Mouse (Mus musculus) mouse trophoblast stem cell (cell line): ENCODE measurements around the gene Jph4.

Source experiments
- in situ Hi-C, 2 experiments: fragments of 300-500 bp; cut with MseI, MboI; formaldehyde crosslinking; loops; 2 replicates in 1 of 2; 3 replicates in 1 of 2; pipeline ENCODE4 v1.15.1; 2025

The Jph4 gene

GRCm38 (mm10) chr14:55066042-55066441 lies 50.7 kb downstream of the Jph4 start:
- in situ Hi-C loops: no loop called here

- in situ Hi-C loops: no loop called here
Measured at GRCm38 (mm10) chr14:55065391-55065790, 51.3 kb downstream of the Jph4 start.

GRCm38 (mm10) chr14:55064481-55065370 lies 52.0 kb downstream of the Jph4 start:
- in situ Hi-C loops: no loop called here

- in situ Hi-C loops: no loop called here
Measured at GRCm38 (mm10) chr14:55063581-55064381, 53.0 kb downstream of the Jph4 start.

GRCm38 (mm10) chr14:55063117-55063516 lies 53.6 kb downstream of the Jph4 start:
- in situ Hi-C loops: no loop called here

GRCm38 (mm10) chr14:55062626-55063025 lies 54.1 kb downstream of the Jph4 start:
- in situ Hi-C loops: no loop called here

GRCm38 (mm10) chr14:55061845-55062244 lies 54.9 kb downstream of the Jph4 start:
- in situ Hi-C loops: no loop called here

GRCm38 (mm10) chr14:55059931-55060330 lies 56.8 kb downstream of the Jph4 start:
- in situ Hi-C loops: no loop called here

- in situ Hi-C loops: no loop called here
Measured at GRCm38 (mm10) chr14:55059009-55059408, 57.7 kb downstream of the Jph4 start.
